8 mouse cellular contexts compared by ENCODE assay signal in the genomic region with DNA sequence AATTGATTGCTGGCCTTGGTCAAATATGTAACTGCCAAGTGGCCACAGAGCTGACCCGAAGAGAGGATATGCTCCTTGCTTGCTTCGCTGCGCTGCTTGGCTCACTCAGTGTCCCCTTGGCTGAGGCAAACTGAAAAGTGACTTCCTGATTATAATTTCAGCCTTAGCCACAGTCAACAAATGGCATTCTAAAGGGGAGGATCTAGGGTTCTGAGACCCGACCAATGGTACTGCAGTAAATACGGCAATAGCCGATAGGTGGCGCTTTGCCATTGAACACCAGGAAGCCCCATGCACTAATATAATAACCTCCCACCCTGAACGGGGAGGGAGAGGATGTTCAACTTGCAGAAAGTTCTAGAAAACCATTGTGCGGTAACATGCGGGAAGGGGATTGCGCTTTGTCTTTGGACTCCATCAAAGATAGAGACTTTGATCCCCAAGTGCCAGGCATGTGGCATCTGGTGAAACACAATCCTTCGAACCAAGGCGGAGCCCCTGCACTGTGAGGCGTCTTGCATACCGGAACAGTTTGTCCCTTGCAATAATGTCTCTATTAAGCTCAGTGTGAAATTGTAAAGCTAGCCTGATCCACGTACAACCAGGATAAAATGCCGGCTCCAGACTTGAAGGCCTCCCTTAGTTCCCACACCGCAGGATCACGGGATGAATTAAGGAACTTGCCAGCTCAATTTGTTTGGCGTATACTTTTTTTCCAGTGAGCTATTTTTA.
DNase-seq lines count a peak whose midpoint lies in the region; ATAC-seq lines count a peak whose summit lies in the region.

No protein-coding gene starts in this region.

- ATAC-seq in intestine, embryonic 14.5 days (replicated peaks; ENCODE audit: low FRiP score, low TSS enrichment, low read depth): no peak
- ATAC-seq in intestine, embryonic 15.5 days: no peak
- 0 out of 2 replicates have a peak, but pooled peaks have one; percentile 52 for ATAC-seq in embryonic facial prominence, embryonic 11.5 days (replicated peaks; ENCODE audit: insufficient number of reproducible peaks, low FRiP score, low TSS enrichment, low read depth)
- ATAC-seq in midbrain, embryonic 11.5 days (ENCODE audit: low FRiP score): peak; percentile 65; the same call in 1 of the 2 replicates

- intact Hi-C loops in left cerebral cortex, postnatal 14 days (cut with DNase I): no loop called here

- peak; percentile 48 for DNase-seq in intestine, embryonic 14.5 days (ENCODE audit: low spot score)
- DNase-seq in ZHBTc4 (ENCODE audit: low read depth, low spot score): peak; percentile 42
- peak; percentile 60 for DNase-seq in embryonic facial prominence, embryonic 11.5 days (ENCODE audit: low spot score)
- peak; percentile 24 for DNase-seq in kidney, postnatal 14 days
- peak; percentile 91 for DNase-seq in midbrain, embryonic 11.5 days (ENCODE audit: low spot score, missing footprints)
- no peak for DNase-seq in left cerebral cortex, postnatal 14 days (ENCODE audit: low spot score in 2 of 2)
- DNase-seq in urinary bladder, postnatal 10 days (ENCODE audit: low spot score): no peak

- peaks cover 4% of the 10 kb centered on the region; the same call in 1 of the 2 replicates for H3K4me1 ChIP-seq in intestine, embryonic 14.5 days (replicated peaks; ENCODE audit: control insufficient read depth, insufficient read depth, low read length)
- no peaks in the 10 kb centered on the region for H3K4me1 ChIP-seq in intestine, embryonic 15.5 days (replicated peaks)
- no peaks in the 10 kb centered on the region for H3K4me1 ChIP-seq in embryonic facial prominence, embryonic 11.5 days (ENCODE audit: control insufficient read depth, insufficient read depth, low read length)
- H3K4me1 ChIP-seq in midbrain, embryonic 11.5 days (ENCODE audit: control insufficient read depth, insufficient read depth, low read length): peaks cover 10% of the 10 kb centered on the region

- no peaks in the 10 kb centered on the region for H3K36me3 ChIP-seq in intestine, embryonic 14.5 days (ENCODE audit: control insufficient read depth, insufficient read depth, low read length)
- H3K36me3 ChIP-seq in intestine, embryonic 15.5 days: no peaks in the 10 kb centered on the region
- no peaks in the 10 kb centered on the region for H3K36me3 ChIP-seq in embryonic facial prominence, embryonic 11.5 days (replicated peaks; ENCODE audit: control insufficient read depth, insufficient read depth, low read depth, low read length)
- no peaks in the 10 kb centered on the region for H3K36me3 ChIP-seq in midbrain, embryonic 11.5 days (ENCODE audit: control insufficient read depth, insufficient read depth, low read length)

- H3K27me3 ChIP-seq in intestine, embryonic 14.5 days (replicated peaks; ENCODE audit: control insufficient read depth, insufficient read depth, low read length): no peaks in the 10 kb centered on the region
- no peaks in the 10 kb centered on the region for H3K27me3 ChIP-seq in intestine, embryonic 15.5 days (replicated peaks)
- no peaks in the 10 kb centered on the region for H3K27me3 ChIP-seq in embryonic facial prominence, embryonic 11.5 days (ENCODE audit: control insufficient read depth, insufficient read depth, low read length)
- no peaks in the 10 kb centered on the region for H3K27me3 ChIP-seq in midbrain, embryonic 11.5 days (ENCODE audit: control insufficient read depth, insufficient read depth, low read length)

- H3K9ac ChIP-seq in intestine, embryonic 14.5 days (ENCODE audit: low read length): no peak overlapping the region
- H3K9ac ChIP-seq in intestine, embryonic 15.5 days: no peak overlapping the region
- no peak overlapping the region for H3K9ac ChIP-seq in embryonic facial prominence, embryonic 11.5 days (replicated peaks; ENCODE audit: low read length)
- H3K9ac ChIP-seq in midbrain, embryonic 11.5 days (ENCODE audit: low read length): no peak overlapping the region

- no peak overlapping the region for H3K4me2 ChIP-seq in intestine, embryonic 14.5 days (ENCODE audit: low read length)
- no peak overlapping the region for H3K4me2 ChIP-seq in intestine, embryonic 15.5 days (replicated peaks)
- no peak overlapping the region for H3K4me2 ChIP-seq in embryonic facial prominence, embryonic 11.5 days (ENCODE audit: low read depth, low read length)
- no peak overlapping the region for H3K4me2 ChIP-seq in midbrain, embryonic 11.5 days

- H3K9me3 ChIP-seq in intestine, embryonic 14.5 days (ENCODE audit: control insufficient read depth, low read length): no peaks in the 10 kb centered on the region
- no peaks in the 10 kb centered on the region for H3K9me3 ChIP-seq in intestine, embryonic 15.5 days
- H3K9me3 ChIP-seq in embryonic facial prominence, embryonic 11.5 days (replicated peaks; ENCODE audit: control insufficient read depth, low read length): no peaks in the 10 kb centered on the region
- no peaks in the 10 kb centered on the region for H3K9me3 ChIP-seq in midbrain, embryonic 11.5 days (ENCODE audit: control insufficient read depth, low read length)

- no peak overlapping the region for H3K27ac ChIP-seq in intestine, embryonic 14.5 days (ENCODE audit: low read depth)
- H3K27ac ChIP-seq in intestine, embryonic 15.5 days: no peak overlapping the region
- no peak overlapping the region for H3K27ac ChIP-seq in embryonic facial prominence, embryonic 11.5 days (replicated peaks; ENCODE audit: low read depth, low read length)
- no peak overlapping the region for H3K27ac ChIP-seq in midbrain, embryonic 11.5 days (ENCODE audit: low read depth, low read length)

- WGBS in intestine, embryonic 14.5 days: 77% methylated on average over 20 of the region's 20 CpGs
- WGBS in intestine, embryonic 15.5 days: 76% methylated on average over 20 of the region's 20 CpGs
- 68% methylated on average over 20 of the region's 20 CpGs for WGBS in embryonic facial prominence, embryonic 11.5 days
- 66% methylated on average over 20 of the region's 20 CpGs for WGBS in midbrain, embryonic 11.5 days

- no peak overlapping the region for H3K4me3 ChIP-seq in intestine, embryonic 14.5 days (ENCODE audit: low read depth, low read length)
- no peak overlapping the region for H3K4me3 ChIP-seq in intestine, embryonic 15.5 days (replicated peaks)
- H3K4me3 ChIP-seq in embryonic facial prominence, embryonic 11.5 days (ENCODE audit: low read depth, low read length): no peak overlapping the region
- H3K4me3 ChIP-seq in midbrain, embryonic 11.5 days (ENCODE audit: low read depth, low read length): no peak overlapping the region

Comparison
In these comparisons a context has a peak if more than half of its experiments do, and no peak if none do; other contexts are left out.
1. ATAC-seq: peak in embryonic facial prominence, embryonic 11.5 days (single experiment) and midbrain, embryonic 11.5 days (single experiment); none in intestine, embryonic 14.5 days (single experiment) and intestine, embryonic 15.5 days (single experiment).
2. DNase-seq: peak in intestine, embryonic 14.5 days (single experiment), ZHBTc4 (single experiment), embryonic facial prominence, embryonic 11.5 days (single experiment), kidney, postnatal 14 days (single experiment) and midbrain, embryonic 11.5 days (single experiment); none in left cerebral cortex, postnatal 14 days (0 of 2) and urinary bladder, postnatal 10 days (single experiment).